Mouse (Mus musculus) heart, postnatal 36 days (tissue): Measurements from ENCODE around the gene Lamc2. TPM values are rescaled to one million over a fixed set of nuclear protein-coding genes. Genes with fewer than 3 reads are reported as not detected.
A peak's percentile ranks its signal among the peaks of the same experiment; 100 is the strongest.

ENCODE experiments used
- DNase-seq, 2 experiments: peaks; one replicate each; pipeline ENCODE4 v3.0.0; 2021 to 2022
- intact Hi-C: fragments of 180-260 bp; cut with DNase I; formaldehyde crosslinking; loops from one replicate; pipeline ENCODE4 v1.15.1; 2025
- total RNA-seq, 2 experiments: library from RNA; stranded (reverse); gene quantifications; 2 replicates each; pipeline ENCODE4 v1.2.3; 2021

Gene Lamc2
- total RNA-seq, 2 experiments from 2014 or later: 6.3 to 7.7 TPM

GRCm38 (mm10) chr1:153180586-153181289 lies 5.5 kb downstream of the Lamc2 start:
- DNase-seq: no peak
- intact Hi-C loops: loop anchor here (2.0 kb wide), 1 partner anchor 46 kb away; no protein-coding TSS in a partner anchor

GRCm38 (mm10) chr1:153180160-153180559 lies 6.1 kb downstream of the Lamc2 start:
- DNase-seq: no peak
- intact Hi-C loops: loop anchor here (2.0 kb wide), 1 partner anchor 45 kb away; no protein-coding TSS in a partner anchor

GRCm38 (mm10) chr1:153174801-153175200 lies 11.4 kb downstream of the Lamc2 start:
- intact Hi-C loops: no loop called here
- peak; percentile 61 to 65 for DNase-seq

- intact Hi-C loops: no loop called here
- DNase-seq: no peak
These were observed 13.0 kb downstream of the Lamc2 start for GRCm38 (mm10) chr1:153173276-153173675.

GRCm38 (mm10) chr1:153172291-153172731 lies 13.9 kb downstream of the Lamc2 start:
- DNase-seq: no peak

GRCm38 (mm10) chr1:153171011-153171410 lies 15.2 kb downstream of the Lamc2 start:
- intact Hi-C loops: no loop called here
- DNase-seq: no peak

More at GRCm38 (mm10) chr1:153172291-153172731, 13.9 kb downstream of the Lamc2 start:
- intact Hi-C loops: no loop called here

- intact Hi-C loops: no loop called here
- no peak for DNase-seq
These were observed 18.0 kb downstream of the Lamc2 start for GRCm38 (mm10) chr1:153168293-153168692.

- intact Hi-C loops: no loop called here
- no peak for DNase-seq
These were observed 22.4 kb downstream of the Lamc2 start for GRCm38 (mm10) chr1:153163831-153164230.

- intact Hi-C loops: no loop called here
- DNase-seq: no peak
These were observed 27.1 kb downstream of the Lamc2 start for GRCm38 (mm10) chr1:153159137-153159536.

- intact Hi-C loops: no loop called here
- peak; percentile 38 to 43 for DNase-seq
These were observed 29.1 kb downstream of the Lamc2 start for GRCm38 (mm10) chr1:153157021-153157623.

- intact Hi-C loops: no loop called here
- no peak for DNase-seq
These were observed 30.9 kb downstream of the Lamc2 start for GRCm38 (mm10) chr1:153155364-153155763.

- intact Hi-C loops: no loop called here
- DNase-seq: no peak
These were observed 32.6 kb downstream of the Lamc2 start for GRCm38 (mm10) chr1:153153619-153154137.

GRCm38 (mm10) chr1:153152594-153152993 lies 33.7 kb downstream of the Lamc2 start:
- intact Hi-C loops: no loop called here
- no peak for DNase-seq

GRCm38 (mm10) chr1:153145791-153146190 lies 40.5 kb downstream of the Lamc2 start:
- intact Hi-C loops: no loop called here
- DNase-seq: no peak

GRCm38 (mm10) chr1:153144021-153144420 lies 42.2 kb downstream of the Lamc2 start:
- intact Hi-C loops: no loop called here

GRCm38 (mm10) chr1:153140747-153141228 lies 45.5 kb downstream of the Lamc2 start:
- intact Hi-C loops: no loop called here
- no peak for DNase-seq

More at GRCm38 (mm10) chr1:153144021-153144420, 42.2 kb downstream of the Lamc2 start:
- no peak for DNase-seq

- intact Hi-C loops: no loop called here
These were observed 46.0 kb downstream of the Lamc2 start for GRCm38 (mm10) chr1:153140265-153140664.

GRCm38 (mm10) chr1:153139635-153140034 lies 46.6 kb downstream of the Lamc2 start:
- no peak for DNase-seq
- intact Hi-C loops: no loop called here

More at GRCm38 (mm10) chr1:153140265-153140664, 46.0 kb downstream of the Lamc2 start:
- DNase-seq: no peak

- intact Hi-C loops: no loop called here
- no peak for DNase-seq
These were observed 47.8 kb downstream of the Lamc2 start for GRCm38 (mm10) chr1:153138486-153138885.

- DNase-seq: peak in 1 of 2 experiments; percentile 45
- intact Hi-C loops: no loop called here
These were observed 49.6 kb downstream of the Lamc2 start for GRCm38 (mm10) chr1:153136647-153137046.
